Comparison of ENCODE assay signal across 10 mouse cellular contexts in the genomic region with DNA sequence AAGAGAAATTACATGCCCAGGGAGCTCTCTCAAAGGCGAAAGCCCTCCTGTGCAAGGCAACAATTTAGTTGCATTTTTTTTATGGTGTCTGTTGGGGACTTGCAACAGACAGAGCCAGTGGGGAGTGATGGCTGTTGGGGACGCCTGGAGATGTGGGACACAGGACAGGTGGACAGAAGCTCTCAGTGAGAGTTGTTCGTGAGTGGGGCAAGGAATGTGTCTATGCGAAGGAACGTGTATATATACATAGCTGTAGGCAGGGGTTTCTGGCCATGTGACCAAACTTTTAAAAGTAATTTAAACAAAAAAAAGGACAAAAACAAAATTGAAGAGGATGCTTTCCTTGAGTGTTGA. TPM values are rescaled to one million over a fixed set of nuclear protein-coding genes. Genes with fewer than 3 reads are reported as not detected.
DNase-seq lines count a peak whose midpoint lies in the region; ATAC-seq and TF ChIP-seq lines count a peak whose summit lies in the region.
"Had no signal": no experiment of that assay in that cellular context is flagged by ENCODE, and none has a peak within 500 bp of the region (broad histone marks: within the 10 kb centered on the region; RNA-seq: fewer than 3 reads in every experiment).

No protein-coding gene starts in this region.

- no peak for DNase-seq in heart, embryonic 10.5 days (ENCODE audit: low spot score)
- no peak for DNase-seq in midbrain, postnatal 0 days (ENCODE audit: low spot score)
- DNase-seq in limb, embryonic 10.5 days (ENCODE audit: low spot score): no peak
- no peak for DNase-seq in adrenal gland, postnatal 36 days
- DNase-seq in testis, postnatal 10 days (ENCODE audit: low spot score): no peak
- DNase-seq in layer of hippocampus, postnatal 36 days: no peak
- DNase-seq: cerebellum, adult 11-12 months had no signal

- H3K9me3 ChIP-seq in heart, embryonic 15.5 days (replicated peaks): no peaks in the 10 kb centered on the region
- no peaks in the 10 kb centered on the region for H3K9me3 ChIP-seq in heart, embryonic 10.5 days
- H3K9me3 ChIP-seq in midbrain, embryonic 13.5 days: no peaks in the 10 kb centered on the region
- H3K9me3 ChIP-seq in midbrain, postnatal 0 days (ENCODE audit: low read length): no peaks in the 10 kb centered on the region
- H3K9me3 ChIP-seq in limb, embryonic 10.5 days (replicated peaks): no peaks in the 10 kb centered on the region
- H3K9me3 ChIP-seq: liver, embryonic 15.5 days had no signal

- peak overlapping the region; percentile 51 for H3K4me2 ChIP-seq in heart, embryonic 15.5 days
- 0 out of 2 replicates have a peak overlapping the region, but pooled peaks have one; percentile 20 for H3K4me2 ChIP-seq in midbrain, embryonic 13.5 days (replicated peaks)
- H3K4me2 ChIP-seq in midbrain, postnatal 0 days (ENCODE audit: low read depth, low read length, poor library complexity, severe bottlenecking): no peak overlapping the region
- H3K4me2 ChIP-seq: liver, embryonic 15.5 days had no signal

- peaks cover 67% of the 10 kb centered on the region for H3K4me1 ChIP-seq in heart, embryonic 15.5 days (replicated peaks)
- H3K4me1 ChIP-seq in heart, embryonic 10.5 days: peaks cover 57% of the 10 kb centered on the region
- peaks cover 58% of the 10 kb centered on the region for H3K4me1 ChIP-seq in midbrain, embryonic 13.5 days (replicated peaks)
- H3K4me1 ChIP-seq in midbrain, postnatal 0 days (ENCODE audit: insufficient read depth, low read length): peaks cover 11% of the 10 kb centered on the region; the same call in 1 of the 2 replicates
- H3K4me1 ChIP-seq in limb, embryonic 10.5 days: peaks cover 66% of the 10 kb centered on the region
- H3K4me1 ChIP-seq: liver, embryonic 15.5 days had no signal

- H3K4me3 ChIP-seq in heart, embryonic 15.5 days: peak overlapping the region; percentile 8
- H3K4me3 ChIP-seq in heart, embryonic 10.5 days: no peak overlapping the region
- H3K4me3 ChIP-seq in midbrain, embryonic 13.5 days (replicated peaks): no peak overlapping the region
- H3K4me3 ChIP-seq in midbrain, postnatal 0 days (ENCODE audit: low read depth, low read length): no peak overlapping the region
- peak overlapping the region; percentile 22 for H3K4me3 ChIP-seq in limb, embryonic 10.5 days
- H3K4me3 ChIP-seq: liver, embryonic 15.5 days had no signal

- peaks cover 5% of the 10 kb centered on the region; the same call in 1 of the 2 replicates for H3K36me3 ChIP-seq in heart, embryonic 15.5 days
- peaks cover 32% of the 10 kb centered on the region for H3K36me3 ChIP-seq in heart, embryonic 10.5 days
- H3K36me3 ChIP-seq in midbrain, embryonic 13.5 days: no peaks in the 10 kb centered on the region; the same call in 1 of the 2 replicates
- no peaks in the 10 kb centered on the region for H3K36me3 ChIP-seq in midbrain, postnatal 0 days (ENCODE audit: insufficient read depth, low read length)
- H3K36me3 ChIP-seq in limb, embryonic 10.5 days: peaks cover 56% of the 10 kb centered on the region
- H3K36me3 ChIP-seq: liver, embryonic 15.5 days had no signal

- no peak overlapping the region; the same call in 1 of the 2 replicates for H3K9ac ChIP-seq in heart, embryonic 15.5 days
- H3K9ac ChIP-seq in midbrain, embryonic 13.5 days (replicated peaks): no peak overlapping the region
- H3K9ac ChIP-seq in midbrain, postnatal 0 days (replicated peaks; ENCODE audit: low read length, poor library complexity, severe bottlenecking): no peak overlapping the region
- H3K9ac ChIP-seq: liver, embryonic 15.5 days had no signal

- ATAC-seq in heart, embryonic 15.5 days (replicated peaks; ENCODE audit: insufficient number of reproducible peaks, insufficient read depth, low FRiP score, low read depth): no peak
- no peak for ATAC-seq in midbrain, embryonic 13.5 days
- no peak for ATAC-seq in midbrain, postnatal 0 days (ENCODE audit: low FRiP score)

- no peak for TF ChIP-seq CTCF in midbrain, postnatal 0 days (IDR thresholded peaks at IDR 0.05)

- WGBS in heart, embryonic 15.5 days: 60% methylated on average over 5 of the region's 5 CpGs
- 60% methylated on average over 5 of the region's 5 CpGs for WGBS in heart, embryonic 10.5 days
- WGBS in midbrain, embryonic 13.5 days: 40% methylated on average over 5 of the region's 5 CpGs
- WGBS in midbrain, postnatal 0 days: 54% methylated on average over 5 of the region's 5 CpGs
- 25% methylated on average over 5 of the region's 5 CpGs for WGBS in limb, embryonic 10.5 days

- peak overlapping the region; percentile 84 for H3K27ac ChIP-seq in heart, embryonic 15.5 days
- H3K27ac ChIP-seq in heart, embryonic 10.5 days: no peak overlapping the region
- no peak overlapping the region for H3K27ac ChIP-seq in midbrain, embryonic 13.5 days
- H3K27ac ChIP-seq in midbrain, postnatal 0 days (ENCODE audit: low read depth, low read length): no peak overlapping the region
- H3K27ac ChIP-seq in limb, embryonic 10.5 days: peak overlapping the region; percentile 67
- H3K27ac ChIP-seq: liver, embryonic 15.5 days had no signal

- no peaks in the 10 kb centered on the region for H3K27me3 ChIP-seq in heart, embryonic 15.5 days
- no peaks in the 10 kb centered on the region for H3K27me3 ChIP-seq in heart, embryonic 10.5 days (ENCODE audit: insufficient read depth, poor library complexity, severe bottlenecking)
- H3K27me3 ChIP-seq in midbrain, embryonic 13.5 days: no peaks in the 10 kb centered on the region
- H3K27me3 ChIP-seq in midbrain, postnatal 0 days (ENCODE audit: insufficient read depth, low read length): no peaks in the 10 kb centered on the region
- no peaks in the 10 kb centered on the region for H3K27me3 ChIP-seq in limb, embryonic 10.5 days (ENCODE audit: low read depth, poor library complexity, severe bottlenecking)
- H3K27me3 ChIP-seq: liver, embryonic 15.5 days had no signal

RNA-seq across cellular contexts. Expression of a gene that starts 39.6 kb away (rescaled TPM):
- polyA plus RNA-seq in heart, embryonic 15.5 days (2015; fragmentation: Nextera tagmentation; extraction: Ambion mirVana): 21.6 and 22.1 TPM in 2 replicates
- 19.7 and 29.5 TPM in 2 replicates for polyA plus RNA-seq in heart, embryonic 10.5 days (2016; fragmentation: Nextera tagmentation; extraction: Ambion mirVana)
- polyA plus RNA-seq in midbrain, embryonic 13.5 days (2015; fragmentation: Nextera tagmentation; extraction: Ambion mirVana): 84.9 and 91.4 TPM in 2 replicates
- 83.4 and 104 TPM in 2 replicates for total RNA-seq in midbrain, postnatal 0 days (2014; rRNA removed)
- polyA plus RNA-seq in midbrain, postnatal 0 days (2015; fragmentation: Nextera tagmentation; extraction: Ambion mirVana): 50.6 and 57.6 TPM in 2 replicates
- 44.7 and 55.9 TPM in 2 replicates for polyA plus RNA-seq in limb, embryonic 10.5 days (2016; fragmentation: Nextera tagmentation; extraction: Ambion mirVana)
- total RNA-seq in adrenal gland, postnatal 36 days (2021): 100 to 1,000 TPM; 162 to 190 TPM
- 100 to 1,000 TPM; 117 to 118 TPM for total RNA-seq in layer of hippocampus, postnatal 36 days (2021)

Comparison
In these comparisons a context has a peak if more than half of its experiments do, and no peak if none do; other contexts are left out.
1. H3K27ac ChIP-seq: peak in heart, embryonic 15.5 days (single experiment) and limb, embryonic 10.5 days (single experiment); none in heart, embryonic 10.5 days (single experiment), midbrain, embryonic 13.5 days (single experiment) and midbrain, postnatal 0 days (single experiment).
2. H3K4me3 ChIP-seq: peak in heart, embryonic 15.5 days (single experiment) and limb, embryonic 10.5 days (single experiment); none in heart, embryonic 10.5 days (single experiment), midbrain, embryonic 13.5 days (single experiment) and midbrain, postnatal 0 days (single experiment).